Mouse (Mus musculus): ENCODE measurements around the gene Cdhr3. TPM values are rescaled to one million over a fixed set of nuclear protein-coding genes. Genes with fewer than 3 reads are reported as not detected.

Cdhr3 gene
- polyA plus RNA-seq, 1 experiment from 2014 or later, result 0.28 TPM

GRCm38 (mm10) chr12:33053311-33053710, 39.4 kb downstream of the Cdhr3 start:
- H3K4me2 ChIP-seq (ENCODE audit: low read depth, low read length), result no peak overlapping the region
- H3K27me3 ChIP-seq (ENCODE audit: control insufficient read depth, insufficient read depth, low read length), result no peaks in the 10 kb centered on the region
- no peaks in the 10 kb centered on the region for H3K36me3 ChIP-seq (ENCODE audit: control insufficient read depth, insufficient read depth)
- 87% methylated on average over 9 of the region's 9 CpGs for whole genome bisulfite sequencing
- no peak overlapping the region for H3K9ac ChIP-seq (ENCODE audit: low read length)
- no peaks in the 10 kb centered on the region for H3K9me3 ChIP-seq (replicated peaks; ENCODE audit: control insufficient read depth, low read length)
- no peak overlapping the region for H3K27ac ChIP-seq (ENCODE audit: low read length)
- no peak for ATAC-seq (replicated peaks; ENCODE audit: extremely low read depth, insufficient read depth, low FRiP score)
- no peak overlapping the region for H3K4me3 ChIP-seq (ENCODE audit: low read length)
- H3K4me1 ChIP-seq (ENCODE audit: control insufficient read depth, insufficient read depth, low read length), result peaks cover 15% of the 10 kb centered on the region

- H3K4me3 ChIP-seq (ENCODE audit: low read length), result no peak overlapping the region
- no peak overlapping the region for H3K27ac ChIP-seq (ENCODE audit: low read length)
- 69% methylated on average over 3 of the region's 3 CpGs for WGBS
- peaks cover 2% of the 10 kb centered on the region; the same call in 1 of the 2 replicates for H3K9me3 ChIP-seq (replicated peaks; ENCODE audit: control insufficient read depth, low read length)
- no peaks in the 10 kb centered on the region for H3K36me3 ChIP-seq (ENCODE audit: control insufficient read depth, insufficient read depth)
- no peaks in the 10 kb centered on the region for H3K27me3 ChIP-seq (ENCODE audit: control insufficient read depth, insufficient read depth, low read length)
- peaks cover 8% of the 10 kb centered on the region for H3K4me1 ChIP-seq (ENCODE audit: control insufficient read depth, insufficient read depth, low read length)
- H3K9ac ChIP-seq (ENCODE audit: low read length), result no peak overlapping the region
- H3K4me2 ChIP-seq (ENCODE audit: low read depth, low read length), result no peak overlapping the region
- ATAC-seq (replicated peaks; ENCODE audit: extremely low read depth, insufficient read depth, low FRiP score), result no peak
These were observed 44.3 kb downstream of the Cdhr3 start for GRCm38 (mm10) chr12:33048391-33048790.

GRCm38 (mm10) chr12:33046434-33046833, 46.2 kb downstream of the Cdhr3 start:
- no peak for ATAC-seq (replicated peaks; ENCODE audit: extremely low read depth, insufficient read depth, low FRiP score)
- H3K9me3 ChIP-seq (replicated peaks; ENCODE audit: control insufficient read depth, low read length), result peaks cover 3% of the 10 kb centered on the region; the same call in 1 of the 2 replicates
- peaks cover 8% of the 10 kb centered on the region for H3K4me1 ChIP-seq (ENCODE audit: control insufficient read depth, insufficient read depth, low read length)
- H3K4me3 ChIP-seq (ENCODE audit: low read length), result no peak overlapping the region
- H3K27me3 ChIP-seq (ENCODE audit: control insufficient read depth, insufficient read depth, low read length), result no peaks in the 10 kb centered on the region
- no peak overlapping the region for H3K27ac ChIP-seq (ENCODE audit: low read length)
- H3K4me2 ChIP-seq (ENCODE audit: low read depth, low read length), result no peak overlapping the region
- no peak overlapping the region for H3K9ac ChIP-seq (ENCODE audit: low read length)
- WGBS, result 84% methylated on average over 7 of the region's 7 CpGs
- no peaks in the 10 kb centered on the region for H3K36me3 ChIP-seq (ENCODE audit: control insufficient read depth, insufficient read depth)

GRCm38 (mm10) chr12:33045533-33046361, 46.9 kb downstream of the Cdhr3 start:
- Histone ChIP-seq H3K4me1 (ENCODE audit: control insufficient read depth, insufficient read depth, low read length) (peaks cover 8% of the 10 kb centered on the region), H3K9ac (ENCODE audit: low read length) (peak overlapping the region; percentile 24; the same call in 1 of the 2 replicates)

DNA sequence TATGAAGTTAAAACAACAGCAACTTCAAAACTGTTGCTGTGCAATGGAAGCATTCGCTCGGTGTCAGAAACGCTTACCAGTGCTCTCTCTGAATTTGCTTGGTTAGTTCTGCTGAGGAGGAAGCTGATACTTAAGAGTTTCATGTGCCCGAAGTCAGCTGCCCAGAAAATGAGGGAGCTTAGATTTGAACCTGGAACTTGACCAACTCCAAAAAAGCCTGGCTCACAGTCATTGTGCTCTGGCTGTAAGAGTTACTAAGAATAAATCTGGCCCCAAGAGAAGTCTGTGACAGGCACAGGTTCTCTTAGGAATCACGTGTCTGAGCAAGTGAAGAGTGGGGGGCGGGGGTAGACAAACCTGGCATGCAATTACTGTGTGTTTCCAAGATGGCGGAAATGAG, 51.2 kb downstream of the Cdhr3 start:
- Histone ChIP-seq H3K4me3 (ENCODE audit: low read length) (no peak overlapping the region), H3K9me3 (replicated peaks; ENCODE audit: control insufficient read depth, low read length) (peaks cover 3% of the 10 kb centered on the region; the same call in 1 of the 2 replicates), H3K27me3 (ENCODE audit: control insufficient read depth, insufficient read depth, low read length) (no peaks in the 10 kb centered on the region), H3K9ac (ENCODE audit: low read length) (no peak overlapping the region), H3K4me1 (ENCODE audit: control insufficient read depth, insufficient read depth, low read length) (peaks cover 8% of the 10 kb centered on the region), H3K36me3 (ENCODE audit: control insufficient read depth, insufficient read depth) (no peaks in the 10 kb centered on the region), H3K4me2 (ENCODE audit: low read depth, low read length) (no peak overlapping the region), H3K27ac (ENCODE audit: low read length) (no peak overlapping the region)
- no peak for ATAC-seq (replicated peaks; ENCODE audit: extremely low read depth, insufficient read depth, low FRiP score)
- WGBS, result 78% methylated on average over 7 of the region's 7 CpGs

More at GRCm38 (mm10) chr12:33045533-33046361, 46.9 kb downstream of the Cdhr3 start:
- H3K4me3 ChIP-seq (ENCODE audit: low read length), result no peak overlapping the region
- no peaks in the 10 kb centered on the region for H3K27me3 ChIP-seq (ENCODE audit: control insufficient read depth, insufficient read depth, low read length)
- H3K36me3 ChIP-seq (ENCODE audit: control insufficient read depth, insufficient read depth), result no peaks in the 10 kb centered on the region
- H3K4me2 ChIP-seq (ENCODE audit: low read depth, low read length), result peak overlapping the region; percentile 50
- ATAC-seq (replicated peaks; ENCODE audit: extremely low read depth, insufficient read depth, low FRiP score), result no peak
- H3K27ac ChIP-seq (ENCODE audit: low read length), result no peak overlapping the region
- WGBS, result 45% methylated on average over 16 of the region's 16 CpGs
- peaks cover 3% of the 10 kb centered on the region; the same call in 1 of the 2 replicates for H3K9me3 ChIP-seq (replicated peaks; ENCODE audit: control insufficient read depth, low read length)

DNA sequence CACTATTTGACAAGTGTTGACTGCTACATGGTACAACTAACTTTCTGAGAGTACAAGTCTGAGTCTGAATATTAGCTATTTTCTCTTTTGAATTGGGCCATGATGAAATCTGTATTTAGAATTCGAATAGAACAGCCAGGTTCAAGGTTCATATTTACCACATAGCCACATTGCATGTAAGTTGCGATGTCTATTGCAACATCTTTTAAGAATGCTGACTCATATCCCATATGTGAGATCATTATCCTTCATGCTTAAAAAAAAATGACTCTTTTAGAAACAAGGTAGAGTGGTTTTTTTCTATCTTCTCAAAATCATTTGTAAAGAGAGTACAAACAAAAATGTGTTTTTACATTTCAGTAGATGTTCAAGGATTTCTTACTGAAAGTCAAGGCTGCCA, 51.9 kb downstream of the Cdhr3 start:
- WGBS, result 67% methylated on average over 2 of the region's 2 CpGs
- no peak for ATAC-seq (replicated peaks; ENCODE audit: extremely low read depth, insufficient read depth, low FRiP score)
- H3K36me3 ChIP-seq (ENCODE audit: control insufficient read depth, insufficient read depth), result no peaks in the 10 kb centered on the region

GRCm38 (mm10) chr12:33038676-33039075, 54.0 kb downstream of the Cdhr3 start:
- no peak for ATAC-seq (replicated peaks; ENCODE audit: extremely low read depth, insufficient read depth, low FRiP score)
- Histone ChIP-seq H3K4me1 (ENCODE audit: control insufficient read depth, insufficient read depth, low read length) (peaks cover 23% of the 10 kb centered on the region), H3K27me3 (ENCODE audit: control insufficient read depth, insufficient read depth, low read length) (no peaks in the 10 kb centered on the region), H3K9me3 (replicated peaks; ENCODE audit: control insufficient read depth, low read length) (peaks cover 3% of the 10 kb centered on the region; the same call in 1 of the 2 replicates), H3K4me2 (ENCODE audit: low read depth, low read length) (no peak overlapping the region), H3K4me3 (ENCODE audit: low read length) (no peak overlapping the region), H3K9ac (ENCODE audit: low read length) (no peak overlapping the region), H3K36me3 (ENCODE audit: control insufficient read depth, insufficient read depth) (no peaks in the 10 kb centered on the region), H3K27ac (ENCODE audit: low read length) (no peak overlapping the region)

More for the DNA sequence above, 51.9 kb downstream of the Cdhr3 start:
- H3K9me3 ChIP-seq (replicated peaks; ENCODE audit: control insufficient read depth, low read length), result peaks cover 3% of the 10 kb centered on the region; the same call in 1 of the 2 replicates
- H3K9ac ChIP-seq (ENCODE audit: low read length), result no peak overlapping the region
- H3K4me1 ChIP-seq (ENCODE audit: control insufficient read depth, insufficient read depth, low read length), result peaks cover 8% of the 10 kb centered on the region
- no peaks in the 10 kb centered on the region for H3K27me3 ChIP-seq (ENCODE audit: control insufficient read depth, insufficient read depth, low read length)
- no peak overlapping the region for H3K27ac ChIP-seq (ENCODE audit: low read length)
- no peak overlapping the region for H3K4me2 ChIP-seq (ENCODE audit: low read depth, low read length)
- H3K4me3 ChIP-seq (ENCODE audit: low read length), result no peak overlapping the region

- Histone ChIP-seq H3K9me3 (replicated peaks; ENCODE audit: control insufficient read depth, low read length) (no peaks in the 10 kb centered on the region), H3K4me2 (ENCODE audit: low read depth, low read length) (peak overlapping the region; percentile 53), H3K27me3 (ENCODE audit: control insufficient read depth, insufficient read depth, low read length) (no peaks in the 10 kb centered on the region), H3K4me1 (ENCODE audit: control insufficient read depth, insufficient read depth, low read length) (peaks cover 23% of the 10 kb centered on the region), H3K36me3 (ENCODE audit: control insufficient read depth, insufficient read depth) (no peaks in the 10 kb centered on the region), H3K27ac (ENCODE audit: low read length) (peak overlapping the region; percentile 74), H3K4me3 (ENCODE audit: low read length) (peak overlapping the region; percentile 19), H3K9ac (ENCODE audit: low read length) (peak overlapping the region; percentile 39; the same call in 1 of the 2 replicates)
- WGBS, result 19% methylated on average over 21 of the region's 21 CpGs
- ATAC-seq (replicated peaks; ENCODE audit: extremely low read depth, insufficient read depth, low FRiP score), result peak; percentile 64
These were observed 56.8 kb downstream of the Cdhr3 start for GRCm38 (mm10) chr12:33035719-33036521.
